Mouse (Mus musculus): ENCODE measurements around the gene Tenm4.

- TF ChIP-seq CTCF (IDR thresholded peaks at IDR 0.05; ENCODE audit: low read depth, low read length): no peak
- TF ChIP-seq POLR2A (IDR thresholded peaks at IDR 0.05; ENCODE audit: extremely low read depth, insufficient read depth, low read length): no peak
These were observed 619.3 kb downstream of the Tenm4 start for GRCm38 (mm10) chr7:96790326-96790725.

Data from liver, adult 2 months (tissue).